Mouse (Mus musculus): Measurements from ENCODE around the gene Astn2.

Astn2 gene

DNA sequence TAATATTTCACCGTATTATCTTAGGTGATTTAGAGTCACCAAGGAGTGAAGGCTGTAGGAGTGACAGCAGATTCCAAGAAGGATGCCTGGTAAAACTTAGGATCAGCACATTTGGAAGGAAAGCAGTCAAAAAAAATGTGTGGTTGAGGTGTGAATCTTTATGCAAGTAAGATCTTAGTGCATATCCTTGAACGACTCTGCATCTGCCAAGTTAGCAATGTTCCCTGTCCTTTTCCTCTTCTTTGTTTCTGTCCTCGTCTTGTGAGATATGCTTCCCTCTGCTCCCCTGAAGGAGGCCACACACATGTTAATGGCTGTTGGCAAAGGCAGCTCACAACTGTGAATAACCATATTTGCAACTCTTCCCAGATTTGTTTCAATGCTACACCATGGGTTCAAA is 439.8 kb downstream of the Astn2 start:
- no peak for DNase-seq

DNA sequence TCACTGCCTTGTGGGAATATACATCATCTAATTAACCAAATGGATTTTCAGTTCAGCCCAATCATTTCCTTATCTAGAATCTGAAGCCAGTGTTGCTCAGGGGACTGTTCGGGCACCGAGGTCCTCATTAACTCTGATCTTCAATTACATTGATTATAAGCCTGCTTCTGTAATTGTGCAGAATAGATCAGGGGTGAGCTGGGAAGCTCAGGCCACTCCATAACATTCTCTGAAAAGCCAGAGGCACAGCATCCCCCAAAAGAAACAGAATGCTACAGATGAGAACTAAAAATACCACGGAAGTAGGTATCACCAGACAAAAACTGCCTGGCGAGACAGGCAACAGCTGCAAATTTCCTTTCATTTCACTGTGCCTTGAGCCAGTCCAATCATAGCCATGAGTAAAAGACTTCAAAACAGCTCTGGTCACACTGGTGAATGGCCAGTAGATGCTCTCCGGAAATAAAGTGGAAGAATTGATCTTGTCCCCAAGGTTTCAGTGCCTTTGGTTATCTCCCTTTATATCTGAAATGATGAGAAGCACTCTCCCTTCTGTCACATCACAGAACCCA is 445.1 kb downstream of the Astn2 start:
- DNase-seq, result no peak

DNA sequence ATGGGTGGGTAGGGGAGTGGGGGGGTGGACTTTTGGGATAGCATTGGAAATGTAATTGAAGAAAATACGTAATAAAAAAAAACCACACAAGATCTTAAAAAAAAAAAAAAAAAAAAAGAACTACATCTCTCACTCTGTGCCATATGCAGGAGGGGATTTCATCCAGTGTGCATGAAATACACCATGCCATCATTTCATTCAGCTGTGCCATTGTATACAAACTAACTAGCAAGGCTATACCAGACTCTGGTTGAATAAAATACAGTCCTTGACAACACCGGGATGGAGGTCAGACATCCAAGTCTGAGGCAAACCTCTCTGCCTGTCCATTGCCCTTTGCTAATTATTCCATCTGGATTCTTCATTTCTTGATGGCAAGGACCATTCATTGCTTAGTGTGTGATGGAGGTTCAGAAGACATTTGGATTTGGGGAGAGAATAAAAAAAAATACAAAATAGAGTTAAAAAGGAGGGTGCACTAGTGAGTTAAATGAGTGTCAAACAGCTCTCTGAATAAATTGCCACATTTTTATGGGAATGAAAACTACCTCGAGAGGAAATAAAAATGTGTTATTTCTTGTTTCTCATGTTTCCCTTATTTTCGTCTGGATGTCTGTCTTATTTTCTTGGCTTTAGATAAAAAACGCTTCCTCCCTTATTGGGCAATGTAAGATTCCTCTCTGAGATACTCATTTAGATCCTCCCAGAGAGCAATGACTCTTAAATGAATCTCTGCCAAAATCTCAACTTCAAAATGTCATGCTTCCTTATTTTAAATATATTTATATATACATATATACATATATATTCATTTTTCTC is 445.8 kb downstream of the Astn2 start:
- no peak for DNase-seq

DNA sequence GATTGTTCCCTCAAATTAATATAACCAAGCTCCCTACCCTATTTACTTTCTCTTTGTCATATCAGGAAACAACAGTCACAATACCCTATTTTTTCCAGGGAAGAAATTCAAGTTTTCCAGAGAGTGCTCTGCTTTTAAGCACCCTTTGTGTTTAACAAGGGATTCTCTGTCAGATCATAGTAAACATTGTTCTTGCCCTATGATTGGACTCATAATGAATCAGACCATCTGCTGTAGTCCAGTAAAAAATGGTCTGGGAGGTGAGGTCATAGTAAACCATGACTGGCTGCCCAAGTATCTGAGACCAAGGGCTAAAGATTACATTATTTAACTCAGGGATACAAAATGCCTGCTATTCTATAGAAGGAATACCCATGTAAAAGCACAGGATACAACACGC is 452.5 kb downstream of the Astn2 start:
- no peak for DNase-seq

DNA sequence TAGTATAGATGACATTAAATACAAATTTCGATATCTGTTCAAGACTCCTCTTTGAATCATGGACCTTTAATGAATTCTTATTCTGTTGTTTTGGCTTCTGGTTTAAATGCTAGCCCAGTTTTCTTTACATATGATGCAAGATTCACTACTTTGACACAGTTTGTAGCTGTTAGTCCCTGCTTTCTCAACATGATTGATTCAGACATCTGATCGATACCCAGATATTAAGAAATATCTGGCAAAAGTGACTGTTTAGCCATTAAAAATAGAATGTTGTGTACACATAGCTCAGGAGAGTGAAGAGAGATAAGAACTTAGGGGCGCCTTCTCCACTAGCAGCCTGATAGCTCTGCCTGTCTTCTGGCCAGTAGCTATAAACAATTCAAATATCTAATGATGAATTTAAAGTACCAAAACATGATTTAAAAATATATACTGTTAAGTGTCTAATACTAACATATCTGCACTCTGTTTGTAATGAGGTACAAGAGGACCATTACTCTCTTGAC is 457.2 kb downstream of the Astn2 start:
- no peak for DNase-seq

DNA sequence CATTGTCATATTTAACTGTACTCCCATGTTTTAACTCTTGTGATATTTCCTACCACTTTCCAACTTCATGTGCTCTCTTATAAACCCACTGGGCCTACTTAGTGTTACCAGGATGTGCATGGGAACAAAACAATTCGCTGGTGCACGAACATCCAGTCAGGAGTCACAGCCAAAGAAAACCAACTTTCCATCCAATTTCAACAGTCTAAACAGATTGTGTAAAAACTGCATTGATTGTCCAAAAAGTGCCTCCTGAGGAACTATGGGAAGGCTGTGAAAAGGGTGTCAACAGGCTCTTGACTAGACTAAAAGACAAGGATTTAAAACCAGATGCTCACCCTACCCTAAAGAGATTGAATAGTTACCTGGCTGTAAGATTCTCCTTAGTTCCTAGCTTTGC is 458.4 kb downstream of the Astn2 start:
- no peak for DNase-seq

DNA sequence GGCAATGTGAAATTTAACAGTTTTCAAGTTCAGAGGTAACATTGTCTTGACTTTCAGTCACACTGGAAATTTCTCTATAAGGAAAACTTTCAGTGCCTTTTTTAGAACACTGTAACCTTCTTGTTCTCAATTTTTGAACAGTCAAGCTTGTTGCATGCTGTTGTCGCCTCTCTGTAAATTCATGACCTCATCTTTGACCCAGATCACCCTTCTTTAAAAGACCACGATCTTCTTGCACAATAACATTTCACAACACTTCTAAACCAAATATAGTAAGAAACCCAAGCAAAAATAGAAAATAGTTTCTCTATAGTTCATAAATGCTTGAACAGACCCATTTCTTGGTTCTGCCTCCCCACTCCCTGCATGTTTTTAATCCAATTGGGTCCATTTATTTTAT is 473.5 kb downstream of the Astn2 start:
- no peak for DNase-seq

DNA sequence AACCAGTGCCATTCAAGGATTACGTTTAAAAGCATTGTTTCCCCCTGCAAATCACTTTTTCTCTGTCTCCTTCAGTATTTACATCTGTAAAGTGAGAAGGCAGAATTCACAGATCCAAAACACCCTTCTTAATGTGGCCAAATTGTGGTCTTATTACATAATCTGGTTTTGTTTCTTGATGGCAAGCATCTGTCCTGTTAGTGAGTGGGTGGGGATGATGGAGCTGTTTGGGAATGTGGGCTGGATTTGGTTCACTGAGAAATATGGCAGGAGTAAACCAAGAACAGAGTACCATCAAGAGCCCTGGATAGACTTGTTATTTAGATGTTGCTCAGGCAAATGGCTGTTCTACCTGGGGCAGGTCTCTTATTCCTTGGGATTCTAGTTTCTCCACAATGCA is 484.1 kb downstream of the Astn2 start:
- no peak for DNase-seq

DNA sequence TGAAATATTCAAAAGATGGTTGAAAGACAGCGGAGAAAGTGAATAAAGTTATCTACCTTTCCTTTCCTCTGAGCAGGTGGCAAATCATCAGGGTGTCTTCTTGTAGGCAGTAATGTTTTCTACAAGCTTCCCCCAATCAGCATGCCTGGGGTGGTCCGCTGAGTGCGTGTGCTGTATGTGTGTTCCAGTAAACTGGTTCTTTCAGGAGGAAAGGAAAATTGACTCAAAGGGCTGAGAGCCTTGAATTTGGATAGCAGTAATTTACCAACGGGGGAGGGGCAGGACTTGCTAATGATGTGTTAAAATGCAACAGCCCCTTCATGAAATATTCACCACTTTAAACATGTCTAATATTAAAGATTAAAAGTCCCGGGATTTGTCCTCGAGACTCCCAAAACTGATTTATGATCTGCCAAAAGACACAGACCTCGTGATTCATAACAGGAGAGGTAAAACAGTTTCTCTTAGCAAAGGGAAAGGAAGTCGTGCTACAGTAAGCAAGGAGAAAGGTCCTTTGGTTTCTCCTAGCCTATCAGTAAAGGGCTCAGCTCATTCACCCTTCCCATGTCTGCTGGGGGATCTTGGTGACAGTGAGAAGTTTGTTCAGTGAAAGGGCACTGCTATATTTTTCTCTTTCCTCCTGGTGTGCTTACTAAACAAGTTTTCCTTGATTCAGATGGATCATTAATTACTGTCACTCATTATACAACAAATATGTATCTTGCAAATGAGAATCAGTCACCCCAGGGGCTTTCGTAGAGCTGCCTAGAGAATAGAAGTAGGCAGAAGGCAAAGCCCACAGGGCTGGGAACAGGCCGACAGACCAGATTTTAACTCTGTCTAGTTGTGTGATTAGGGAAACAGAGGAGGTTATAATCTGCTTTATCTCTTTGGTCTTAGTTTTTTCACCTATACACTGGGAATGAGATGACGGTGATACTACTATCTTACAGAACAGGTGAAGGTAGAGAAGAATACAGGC is 488.1 kb downstream of the Astn2 start:
- no peak for DNase-seq

DNA sequence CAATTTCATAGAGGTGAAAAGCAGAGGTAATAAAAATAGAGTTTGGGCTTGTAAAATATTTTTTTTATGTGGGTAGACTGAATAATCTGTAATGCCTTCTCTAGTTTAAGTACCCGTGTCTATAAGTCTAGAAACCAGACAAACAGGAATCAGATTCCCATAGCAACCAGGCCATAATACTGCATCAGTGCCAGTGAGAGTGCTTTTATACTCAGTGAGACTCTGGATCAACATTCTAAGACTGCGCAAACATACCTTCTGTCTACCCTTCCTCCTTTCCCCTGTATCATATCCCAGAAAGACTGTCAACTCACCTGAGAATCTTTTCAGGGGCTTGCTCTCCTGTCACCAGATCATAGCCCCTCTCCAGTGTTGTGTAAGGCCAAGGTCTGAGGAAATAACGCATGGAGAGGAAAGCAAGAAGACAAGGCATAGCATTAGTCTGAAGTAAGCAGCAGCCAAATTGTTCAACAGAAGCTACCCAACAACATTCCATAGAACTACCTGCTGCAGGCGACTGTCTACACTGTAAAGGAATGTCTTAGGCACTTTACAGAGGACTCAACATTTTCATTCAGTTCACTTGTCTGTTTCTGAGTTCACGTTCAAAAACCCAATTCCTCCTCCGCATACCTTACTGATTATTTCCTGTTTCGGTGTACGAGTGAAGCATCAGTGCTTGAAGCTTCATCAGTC is 492.0 kb downstream of the Astn2 start:
- no peak for DNase-seq

DNA sequence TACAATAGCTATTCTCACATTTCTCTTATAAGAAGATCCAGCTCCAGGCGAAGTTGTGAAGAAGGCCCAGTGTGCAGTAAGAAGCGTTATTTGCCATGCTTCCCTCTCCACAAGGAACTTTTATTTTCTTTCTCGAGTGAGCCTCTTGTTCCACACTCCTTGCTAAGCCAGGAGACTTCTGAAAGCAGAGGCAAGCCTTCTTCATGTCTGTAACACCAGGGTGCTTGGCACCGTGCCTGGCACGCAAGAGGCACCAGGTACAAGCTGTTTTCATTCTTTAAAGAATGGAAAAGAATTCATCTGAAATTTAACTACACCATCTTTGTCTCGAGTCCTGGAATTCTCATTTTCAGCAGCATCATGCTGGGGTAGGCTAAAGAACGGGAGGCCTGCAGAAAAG is 496.8 kb downstream of the Astn2 start:
- no peak for DNase-seq

DNA sequence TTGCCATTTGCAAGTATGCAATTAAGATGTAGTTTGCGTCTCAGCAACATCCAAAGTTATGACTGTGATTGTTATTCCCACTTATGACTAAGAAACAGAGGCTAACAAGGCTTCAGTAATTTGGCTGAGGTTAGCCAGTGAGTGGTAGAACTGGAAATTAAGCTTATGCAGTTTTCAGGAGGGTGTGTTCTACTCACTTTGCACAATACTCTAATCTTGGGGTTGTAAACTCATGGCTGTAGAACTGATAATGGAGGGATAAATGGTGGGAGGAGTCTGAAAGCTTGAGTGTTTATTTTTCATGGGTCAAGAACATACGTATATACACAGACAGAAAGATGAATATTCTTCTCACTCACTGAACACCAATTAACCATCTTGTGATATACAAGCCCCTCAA is 499.4 kb downstream of the Astn2 start:
- no peak for DNase-seq

DNA sequence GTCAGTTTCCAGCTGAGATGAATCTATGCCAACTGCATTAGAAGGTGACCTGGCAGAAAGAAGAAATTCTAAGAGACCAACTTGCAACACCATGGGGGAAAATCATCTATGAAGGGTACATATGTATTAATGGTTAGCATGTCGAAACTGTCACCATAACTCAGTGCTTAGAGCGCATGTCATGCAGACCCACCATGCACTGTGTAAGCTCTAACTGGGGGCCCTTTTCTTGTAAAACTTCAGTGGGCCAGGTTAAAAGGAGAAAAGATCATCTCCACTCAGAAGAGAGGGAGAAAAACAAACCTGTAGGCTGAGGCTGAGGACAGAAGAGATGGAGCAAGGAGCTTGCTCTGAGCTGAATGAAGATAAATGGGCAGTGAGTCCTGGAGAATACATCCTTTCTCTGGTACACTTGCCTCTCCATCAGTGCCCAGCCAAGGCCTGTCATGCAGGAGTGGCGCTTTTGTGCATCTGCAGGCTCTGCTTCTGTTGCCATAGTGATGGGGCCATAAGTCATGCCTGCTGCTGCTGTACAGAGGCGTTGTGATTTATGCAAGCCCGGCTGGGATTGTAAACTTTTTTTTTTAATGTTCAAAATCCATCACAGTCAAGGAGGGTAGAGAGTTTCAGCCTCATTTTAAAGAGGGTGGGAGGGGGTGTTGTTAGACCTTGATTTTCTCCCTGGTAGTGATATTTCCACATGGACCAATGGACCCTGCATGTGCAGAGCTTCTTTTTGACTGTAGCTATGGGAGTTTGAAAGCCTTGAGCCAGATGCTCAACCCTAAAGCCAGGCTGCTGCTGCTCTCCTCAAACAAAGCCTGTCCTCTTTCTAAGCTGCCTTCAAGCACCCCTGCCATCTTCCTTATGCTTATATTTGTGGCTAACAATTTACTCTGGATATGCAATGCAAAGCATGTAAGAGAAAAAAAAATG is 508.1 kb downstream of the Astn2 start:
- no peak for DNase-seq

DNA sequence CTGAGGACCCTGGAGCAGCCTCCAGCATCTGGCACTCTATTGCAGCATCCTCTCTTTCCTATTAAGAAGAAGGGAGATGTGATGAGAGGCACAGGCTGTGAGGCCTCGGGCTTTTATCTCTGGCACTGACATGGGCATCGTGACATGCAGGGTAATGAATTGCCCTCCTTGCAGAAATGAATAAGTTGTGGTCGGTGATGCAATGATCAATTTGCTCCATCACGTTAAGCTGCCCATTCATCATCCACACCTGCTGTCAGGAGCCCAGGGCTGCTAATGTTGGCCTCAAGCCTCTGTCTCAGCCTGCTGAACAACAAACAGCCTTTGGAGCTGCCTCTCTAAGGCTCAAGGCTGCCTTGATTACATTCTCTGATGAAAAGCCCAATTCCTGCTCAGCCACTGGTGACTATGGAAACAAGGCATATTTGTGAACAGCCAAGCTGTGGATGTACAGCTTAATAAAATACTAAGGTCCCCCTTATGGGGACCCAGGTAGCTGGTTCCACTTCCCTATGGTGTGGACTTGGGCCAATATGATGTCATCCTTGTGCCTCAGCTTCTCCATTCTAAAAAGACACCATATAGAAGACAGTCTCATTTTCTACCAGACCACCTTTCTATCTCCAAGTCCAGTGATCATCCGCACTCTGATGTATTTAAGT is 515.9 kb downstream of the Astn2 start:
- DNase-seq, result no peak

DNA sequence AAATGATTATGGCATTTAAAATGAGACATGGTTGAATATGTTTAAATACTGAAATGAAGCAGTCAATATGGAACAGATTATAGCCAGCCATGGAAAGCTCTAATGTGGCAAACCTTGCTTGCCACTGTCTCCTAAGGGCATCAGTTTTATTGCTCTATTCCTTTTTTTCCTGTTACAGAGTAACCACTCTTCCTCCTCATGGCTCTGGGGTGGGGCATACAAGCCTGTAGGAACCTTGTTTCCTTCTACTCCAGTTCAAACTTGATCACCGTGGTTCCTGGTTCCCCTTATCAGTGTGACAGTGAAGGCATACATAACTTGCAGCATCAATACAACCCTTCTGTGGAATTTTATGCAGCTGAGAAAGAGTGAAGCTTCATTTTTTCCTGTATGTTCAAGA is 517.5 kb downstream of the Astn2 start:
- no peak for DNase-seq

DNA sequence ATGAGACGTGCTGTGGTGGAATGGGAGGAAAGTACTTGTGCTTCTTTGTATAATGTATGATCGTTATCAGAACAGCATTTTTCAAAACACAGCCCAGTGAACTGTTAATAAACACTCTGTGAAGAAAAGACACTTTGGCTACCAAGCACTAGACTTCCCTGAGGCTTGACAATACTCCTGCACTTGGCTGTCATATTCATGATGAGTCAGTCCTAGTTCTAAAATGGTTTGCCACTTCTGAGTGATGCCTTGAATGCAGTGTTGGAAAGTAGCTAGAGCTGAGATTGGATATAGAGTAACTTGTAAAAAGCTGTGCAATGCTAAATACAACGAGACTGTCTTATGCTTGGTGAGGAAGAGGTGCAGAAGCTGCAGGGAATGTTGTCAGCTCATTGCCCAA is 518.5 kb downstream of the Astn2 start:
- no peak for DNase-seq

DNA sequence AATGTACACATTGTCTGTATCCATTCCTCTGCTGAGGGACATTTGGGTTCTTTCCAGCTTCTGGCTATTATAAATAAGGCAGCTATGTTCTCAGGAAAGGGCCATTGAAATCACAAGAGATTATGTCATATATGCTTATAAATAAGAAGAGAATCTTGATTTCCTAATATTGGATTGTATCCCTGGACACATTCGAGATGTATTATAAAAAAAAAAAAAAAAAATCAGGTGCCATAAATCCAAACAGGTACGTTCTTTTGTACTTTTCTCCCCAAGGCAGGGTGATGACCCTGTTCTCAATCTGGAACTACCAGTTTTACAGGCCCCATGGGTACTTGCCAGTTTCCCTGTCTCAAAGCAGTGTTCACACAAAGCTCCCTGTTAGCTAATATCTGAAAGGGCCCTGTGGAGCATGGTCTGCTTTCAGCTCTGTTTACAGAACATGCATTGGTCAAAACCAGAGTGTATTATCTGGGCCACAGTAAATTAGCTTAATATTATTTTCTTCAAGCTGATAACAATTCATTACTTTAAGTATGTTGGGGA is 530.1 kb downstream of the Astn2 start:
- DNase-seq, result no peak

DNA sequence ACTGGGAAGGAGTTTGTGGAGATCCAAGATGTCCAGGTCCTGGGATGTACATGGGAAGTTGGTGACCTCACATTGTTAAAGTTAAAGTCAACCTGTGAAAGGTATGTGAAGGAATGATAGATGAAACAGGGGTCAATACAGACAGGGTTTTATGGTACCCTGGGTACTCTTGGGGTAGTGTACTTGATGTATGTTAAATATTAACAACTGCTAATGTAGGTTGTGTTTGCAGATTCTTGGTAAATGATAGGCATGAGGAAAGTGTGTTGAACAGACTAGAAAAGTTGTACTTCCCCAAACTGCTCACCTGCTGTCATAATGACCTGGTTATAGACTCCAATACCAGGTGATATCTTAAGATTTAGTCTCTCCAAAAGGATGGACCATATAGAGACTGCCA is 539.9 kb downstream of the Astn2 start:
- no peak for DNase-seq

DNA sequence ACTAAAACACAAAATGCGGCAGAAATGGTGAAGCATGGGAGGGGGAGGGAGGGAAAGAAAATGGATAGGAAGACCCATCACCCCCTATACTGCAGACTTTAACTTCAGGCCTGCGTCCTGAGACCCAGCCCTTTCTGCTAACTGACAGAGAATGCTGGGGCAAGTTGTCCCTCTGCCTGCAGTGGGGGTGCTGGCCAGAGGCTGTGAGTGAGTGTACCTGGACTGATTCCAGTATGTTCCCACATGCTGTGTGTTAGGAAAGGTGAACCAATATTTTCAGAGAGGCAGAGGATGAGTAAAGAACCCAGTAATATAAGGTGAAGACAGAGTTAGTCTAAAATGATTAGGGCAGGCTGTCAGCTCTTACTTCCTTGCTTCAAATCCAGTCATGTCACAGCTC is 561.2 kb downstream of the Astn2 start:
- no peak for DNase-seq

DNA sequence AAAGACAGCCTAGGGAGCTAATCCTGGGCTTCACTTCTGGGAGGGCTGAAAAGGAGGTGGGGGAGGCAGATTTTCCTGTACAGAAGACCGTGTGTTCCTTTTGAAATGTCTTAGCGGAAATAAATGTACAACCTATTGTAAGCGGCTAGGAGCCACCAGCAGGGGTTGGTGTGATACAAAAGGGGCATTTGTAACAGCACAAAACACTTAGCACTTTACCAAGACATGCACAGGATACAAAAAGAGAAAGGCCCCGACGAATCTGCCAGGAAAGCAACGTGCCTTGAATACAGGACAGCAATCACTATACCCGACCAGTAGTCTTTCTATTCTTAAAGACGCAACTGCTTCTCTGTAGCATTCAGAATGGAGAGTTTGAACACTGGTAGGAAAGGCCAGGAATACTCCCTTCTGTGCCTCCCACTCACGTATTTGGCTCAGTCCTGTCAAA is 564.8 kb downstream of the Astn2 start:
- no peak for DNase-seq

DNA sequence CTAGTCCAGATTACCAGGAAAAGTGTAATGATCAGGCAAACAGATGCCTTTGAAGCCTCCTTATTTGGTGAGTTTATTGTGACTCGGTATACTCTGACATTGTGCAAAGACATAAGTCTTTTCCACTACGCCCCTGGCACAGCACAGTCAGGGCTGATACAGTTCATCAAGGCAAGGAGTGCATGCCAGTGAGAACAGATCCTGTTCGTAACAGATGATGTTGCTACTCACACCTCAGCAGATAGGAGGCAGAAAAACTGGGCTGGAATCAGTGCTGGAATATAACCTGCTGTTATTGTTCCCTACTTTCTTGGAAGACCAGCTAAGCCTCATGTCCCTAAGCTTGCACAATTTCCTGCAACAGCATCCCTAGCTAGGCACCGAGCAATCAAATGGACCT is 565.6 kb downstream of the Astn2 start:
- DNase-seq, result no peak

Data from B cell, adult 2 months (primary cell).